Mouse (Mus musculus): ENCODE measurements at regions not wholly inside any gene's neighbourhood (a gene's known extent, or its start where the extent isn't known, plus 50 kb on each side); places are given as distances from the start of the nearest gene placed in this dataset.

DNA sequence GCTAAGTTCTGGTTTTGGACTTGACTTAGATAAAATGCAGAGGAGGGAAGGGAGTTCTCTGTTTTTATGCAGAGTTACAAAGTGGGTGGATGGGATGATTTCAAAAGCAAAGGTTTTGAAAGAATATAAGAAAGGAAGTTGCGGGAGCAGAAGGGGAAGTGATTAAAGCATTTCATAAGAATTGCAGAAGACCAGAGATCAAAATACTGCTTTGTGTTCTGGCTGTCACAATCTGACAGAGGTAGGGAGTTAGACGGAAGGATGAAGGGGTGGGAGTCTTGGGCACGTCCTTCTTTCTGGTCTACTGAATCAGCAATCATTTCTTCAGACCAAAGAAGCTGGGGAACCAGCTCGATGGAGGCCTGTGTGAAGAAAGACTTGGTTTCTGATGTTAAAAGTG is 78.0 kb upstream of the Fn1 start:
- WGBS = 48% methylated on average over 4 of the region's 4 CpGs
- Histone ChIP-seq H3K4me3 (no peak overlapping the region), H3K27me3 (ENCODE audit: control insufficient read depth, insufficient read depth, low read length) (no peaks in the 10 kb centered on the region), H3K9ac (ENCODE audit: low read depth, low read length) (no peak overlapping the region), H3K79me2 (replicated peaks; ENCODE audit: control insufficient read depth, insufficient read depth, low read length) (no peaks in the 10 kb centered on the region), H3K27ac (no peak overlapping the region; the same call in 1 of the 2 replicates), H3K4me1 (ENCODE audit: control insufficient read depth, insufficient read depth, low read length) (peaks cover 2% of the 10 kb centered on the region), H3K36me3 (ENCODE audit: control insufficient read depth, insufficient read depth, low read length) (no peaks in the 10 kb centered on the region)
- intact Hi-C loops (cut with DNase I) = no loop called here
- TF ChIP-seq POLR2A (IDR thresholded peaks at IDR 0.05; ENCODE audit: insufficient read depth, low read depth, low read length) = no peak
- TF ChIP-seq EP300 (IDR thresholded peaks at IDR 0.05; ENCODE audit: insufficient read depth, low read depth, low read length) = no peak
- TF ChIP-seq CTCF (IDR thresholded peaks at IDR 0.05) = no peak
- DNase-seq = no peak

DNA sequence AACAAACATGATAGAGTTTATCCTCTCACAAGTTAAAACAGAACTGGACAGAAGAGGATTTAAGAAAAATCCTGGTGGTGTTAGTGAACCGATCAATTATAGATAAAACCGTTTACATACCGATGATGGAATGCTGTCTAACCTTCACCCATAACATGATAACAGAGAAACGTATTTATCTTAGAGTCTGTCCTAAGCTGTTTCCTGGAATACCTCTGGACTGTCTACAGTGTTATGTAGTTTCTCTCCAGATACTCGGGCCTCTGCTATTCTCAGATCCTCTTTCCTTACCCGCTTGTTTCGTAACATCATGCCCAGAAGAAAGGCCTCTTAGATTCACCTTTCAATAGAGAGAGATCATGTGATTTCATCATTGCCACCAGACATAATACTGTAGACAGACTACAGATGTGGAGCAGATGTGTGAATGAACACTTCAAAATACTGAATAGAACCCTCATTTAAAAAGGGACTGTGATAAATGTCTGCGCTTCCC is 75.9 kb upstream of the Fn1 start:
- intact Hi-C loops (cut with DNase I) = no loop called here
- H3K4me3 ChIP-seq = no peak overlapping the region
- no peaks in the 10 kb centered on the region for H3K36me3 ChIP-seq (ENCODE audit: control insufficient read depth, insufficient read depth, low read length)
- TF ChIP-seq POLR2A (IDR thresholded peaks at IDR 0.05; ENCODE audit: insufficient read depth, low read depth, low read length) (no peak), EP300 (IDR thresholded peaks at IDR 0.05; ENCODE audit: insufficient read depth, low read depth, low read length) (no peak), CTCF (IDR thresholded peaks at IDR 0.05) (no peak)
- H3K27ac ChIP-seq = no peak overlapping the region
- H3K4me1 ChIP-seq (ENCODE audit: control insufficient read depth, insufficient read depth, low read length) = peaks cover 2% of the 10 kb centered on the region
- WGBS = 62% methylated on average over 8 of the region's 8 CpGs
- H3K27me3 ChIP-seq (ENCODE audit: control insufficient read depth, insufficient read depth, low read length) = no peaks in the 10 kb centered on the region
- no peaks in the 10 kb centered on the region for H3K79me2 ChIP-seq (replicated peaks; ENCODE audit: control insufficient read depth, insufficient read depth, low read length)
- no peak overlapping the region for H3K9ac ChIP-seq (ENCODE audit: low read depth, low read length)
- DNase-seq = no peak

DNA sequence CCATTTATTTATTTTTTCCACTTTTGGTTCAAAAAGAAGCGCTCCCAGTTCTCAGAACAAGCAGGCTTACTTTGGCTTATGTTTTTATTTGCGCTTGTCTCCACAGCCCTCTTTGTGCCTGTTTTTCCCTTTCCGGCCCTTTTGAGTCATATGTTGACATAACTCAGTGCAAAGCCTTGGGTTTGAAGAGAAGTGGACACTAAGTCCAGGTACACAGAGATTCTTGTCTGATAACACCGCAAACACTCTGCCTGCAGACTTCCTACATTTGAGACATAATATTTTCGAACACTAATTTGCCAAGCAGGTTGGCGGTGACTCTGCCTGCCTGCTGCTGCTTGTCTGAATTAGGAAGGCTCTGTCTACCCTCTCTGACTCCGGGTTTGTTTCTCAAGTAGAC is 70.8 kb upstream of the Fn1 start:
- H3K36me3 ChIP-seq (ENCODE audit: control insufficient read depth, insufficient read depth, low read length) = no peaks in the 10 kb centered on the region
- intact Hi-C loops (cut with DNase I) = no loop called here
- DNase-seq = no peak
- H3K4me1 ChIP-seq (ENCODE audit: control insufficient read depth, insufficient read depth, low read length) = no peaks in the 10 kb centered on the region
- no peak overlapping the region for H3K4me3 ChIP-seq
- 53% methylated on average over 7 of the region's 7 CpGs for WGBS
- no peaks in the 10 kb centered on the region for H3K27me3 ChIP-seq (ENCODE audit: control insufficient read depth, insufficient read depth, low read length)
- H3K27ac ChIP-seq = no peak overlapping the region
- TF ChIP-seq EP300 (IDR thresholded peaks at IDR 0.05; ENCODE audit: insufficient read depth, low read depth, low read length) (no peak), CTCF (IDR thresholded peaks at IDR 0.05) (no peak), POLR2A (IDR thresholded peaks at IDR 0.05; ENCODE audit: insufficient read depth, low read depth, low read length) (no peak)
- no peak overlapping the region for H3K9ac ChIP-seq (ENCODE audit: low read depth, low read length)
- H3K79me2 ChIP-seq (replicated peaks; ENCODE audit: control insufficient read depth, insufficient read depth, low read length) = no peaks in the 10 kb centered on the region

DNA sequence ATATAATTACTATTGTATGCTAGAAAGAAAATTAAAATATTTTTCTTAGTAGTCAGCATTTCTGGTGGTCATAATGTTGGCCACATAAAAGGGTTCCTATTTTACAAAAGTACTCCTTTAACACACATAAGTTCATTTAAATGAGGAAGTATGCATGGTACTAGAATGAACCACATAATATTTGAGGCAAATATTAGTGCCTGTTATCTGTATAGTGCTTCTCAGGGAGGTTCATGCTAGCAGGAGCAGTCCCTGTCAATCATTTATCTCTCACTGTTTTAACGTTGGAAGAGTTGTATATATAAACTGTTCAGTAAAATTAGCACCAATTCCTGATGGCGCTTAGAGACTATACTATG is 70.0 kb upstream of the Fn1 start:
- H3K27ac ChIP-seq = no peak overlapping the region
- no peaks in the 10 kb centered on the region for H3K79me2 ChIP-seq (replicated peaks; ENCODE audit: control insufficient read depth, insufficient read depth, low read length)
- H3K4me1 ChIP-seq (ENCODE audit: control insufficient read depth, insufficient read depth, low read length) = no peaks in the 10 kb centered on the region
- intact Hi-C loops (cut with DNase I) = no loop called here
- H3K36me3 ChIP-seq (ENCODE audit: control insufficient read depth, insufficient read depth, low read length) = no peaks in the 10 kb centered on the region
- no peak for DNase-seq
- H3K9ac ChIP-seq (ENCODE audit: low read depth, low read length) = no peak overlapping the region
- TF ChIP-seq POLR2A (IDR thresholded peaks at IDR 0.05; ENCODE audit: insufficient read depth, low read depth, low read length) (no peak), CTCF (IDR thresholded peaks at IDR 0.05) (no peak), EP300 (IDR thresholded peaks at IDR 0.05; ENCODE audit: insufficient read depth, low read depth, low read length) (no peak)
- no peak overlapping the region for H3K4me3 ChIP-seq
- no peaks in the 10 kb centered on the region for H3K27me3 ChIP-seq (ENCODE audit: control insufficient read depth, insufficient read depth, low read length)
- 54% methylated on average over 2 of the region's 2 CpGs for WGBS

DNA sequence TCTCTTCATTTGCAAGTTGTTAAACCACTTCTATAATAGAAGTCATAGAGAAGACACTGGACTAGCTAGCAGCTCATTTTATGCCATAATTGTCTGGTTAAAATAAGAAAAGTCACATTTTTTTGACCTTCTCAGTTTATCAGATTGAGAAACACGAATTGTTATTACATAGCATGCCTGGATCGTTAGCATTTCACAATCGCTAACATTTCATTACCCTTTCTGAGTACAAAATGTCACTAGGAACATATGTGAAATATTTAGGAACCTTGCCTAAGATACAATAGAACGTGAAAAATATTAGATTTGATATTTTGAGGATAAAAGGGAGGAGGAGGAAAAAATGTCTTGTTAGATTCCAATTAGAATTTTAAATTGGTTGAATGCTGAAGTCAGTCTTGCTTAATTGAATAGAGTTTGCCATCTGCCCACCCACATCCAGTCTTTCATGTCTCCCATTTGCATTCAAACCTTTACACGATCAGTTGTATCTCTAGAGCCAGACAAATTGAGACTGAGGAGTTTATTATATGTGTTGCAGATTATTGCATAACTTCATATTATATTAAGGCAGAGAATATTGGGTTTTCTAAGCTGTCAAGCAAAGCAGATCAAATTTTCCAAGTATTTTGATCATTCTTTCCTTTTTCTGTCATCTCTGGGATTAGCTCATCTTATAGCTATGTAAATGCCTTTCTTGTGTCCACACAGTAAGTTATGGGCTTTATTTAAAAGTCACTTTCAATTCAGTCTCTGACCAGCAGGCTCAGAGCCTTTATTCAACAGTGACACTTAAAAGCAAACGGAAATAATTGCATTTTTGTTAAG is 69.4 kb upstream of the Fn1 start:
- Histone ChIP-seq H3K27me3 (ENCODE audit: control insufficient read depth, insufficient read depth, low read length) (no peaks in the 10 kb centered on the region), H3K36me3 (ENCODE audit: control insufficient read depth, insufficient read depth, low read length) (no peaks in the 10 kb centered on the region), H3K27ac (no peak overlapping the region), H3K4me1 (ENCODE audit: control insufficient read depth, insufficient read depth, low read length) (no peaks in the 10 kb centered on the region), H3K9ac (ENCODE audit: low read depth, low read length) (no peak overlapping the region), H3K79me2 (replicated peaks; ENCODE audit: control insufficient read depth, insufficient read depth, low read length) (no peaks in the 10 kb centered on the region), H3K4me3 (no peak overlapping the region)
- TF ChIP-seq EP300 (IDR thresholded peaks at IDR 0.05; ENCODE audit: insufficient read depth, low read depth, low read length) = no peak
- TF ChIP-seq CTCF (IDR thresholded peaks at IDR 0.05) = no peak
- TF ChIP-seq POLR2A (IDR thresholded peaks at IDR 0.05; ENCODE audit: insufficient read depth, low read depth, low read length) = no peak
- 79% methylated on average over 6 of the region's 6 CpGs for WGBS
- intact Hi-C loops (cut with DNase I) = no loop called here
- no peak for DNase-seq
